Mouse (Mus musculus) heart, adult 2 months (tissue): ENCODE measurements at regions not wholly inside any gene's neighbourhood (a gene's known extent, or its start where the extent isn't known, plus 50 kb on each side); places are given as distances from the start of the nearest gene placed in this dataset.
A peak's percentile ranks its signal among the peaks of the same experiment; 100 is the strongest.
"Not testable (repeated sequence)": the region's sequence is repeated elsewhere in the genome, so short reads cannot be mapped to it uniquely, and the experiment has no call there.

Source experiments
- DNase-seq, 2 experiments: peaks; one replicate each; pipeline ENCODE4 v3.0.0; 2021
- H3K27ac ChIP-seq: fragments of 200-600 bp; 2 replicates; pipeline ENCODE4 v1.8.1; 2022
- H3K27me3 ChIP-seq: fragments of 200-500 bp; 2 replicates; pipeline ENCODE4 v1.6.1; 2012; ENCODE audit warnings: mild to moderate bottlenecking, low read length, inconsistent platforms, mixed read lengths; ENCODE audit not compliant: control insufficient read depth, insufficient read depth
- H3K36me3 ChIP-seq: fragments of 200-500 bp; 2 replicates; pipeline ENCODE4 v1.6.1; 2012; ENCODE audit warnings: low read length, inconsistent platforms; ENCODE audit not compliant: control insufficient read depth, insufficient read depth
- H3K4me1 ChIP-seq: fragments of 200-500 bp; 2 replicates; pipeline ENCODE4 v1.6.1; 2011; ENCODE audit warnings: low read length; ENCODE audit not compliant: control insufficient read depth, insufficient read depth
- H3K4me3 ChIP-seq: fragments of 200-600 bp; 2 replicates; pipeline ENCODE4 v1.8.1; 2022
- H3K79me2 ChIP-seq: fragments of 200-500 bp; replicated peaks from 2 replicates; pipeline ENCODE4 v1.6.1; 2012; ENCODE audit warnings: mild to moderate bottlenecking, inconsistent platforms, low read length, moderate library complexity, mixed read lengths; ENCODE audit not compliant: control insufficient read depth, insufficient read depth
- H3K9ac ChIP-seq: fragments of 200-500 bp; 2 replicates; pipeline ENCODE4 v1.6.1; 2012; ENCODE audit warnings: low read depth, mild to moderate bottlenecking, control low read depth, inconsistent platforms, low read length, mixed read lengths
- CTCF ChIP-seq: fragments of 200-600 bp; IDR thresholded peaks from 2 replicates; pipeline ENCODE4 v1.8.1; 2022; ENCODE audit warnings: antibody characterized with exemption, mild to moderate bottlenecking, moderate library complexity
- EP300 ChIP-seq: fragments of 200-500 bp; IDR thresholded peaks from 2 replicates; pipeline ENCODE4 v1.6.1; 2011; ENCODE audit warnings: low read depth, low read length, control low read depth; ENCODE audit not compliant: insufficient read depth
- POLR2A ChIP-seq: fragments of 200-500 bp; IDR thresholded peaks from 2 replicates; pipeline ENCODE4 v1.6.1; 2011; ENCODE audit warnings: mild to moderate bottlenecking, low read depth, low read length, control low read depth; ENCODE audit not compliant: insufficient read depth
- WGBS: fragments of 180-500 bp; shearing (Covaris S2); methylation state at CpG from one replicate; pipeline ENCODE4 v1.1.7; 2018; 5-methylcytosine and 5-hydroxymethylcytosine counted together
- intact Hi-C: fragments of 180-260 bp; cut with DNase I; formaldehyde crosslinking; loops from one replicate; pipeline ENCODE4 v1.15.1; 2025

DNA sequence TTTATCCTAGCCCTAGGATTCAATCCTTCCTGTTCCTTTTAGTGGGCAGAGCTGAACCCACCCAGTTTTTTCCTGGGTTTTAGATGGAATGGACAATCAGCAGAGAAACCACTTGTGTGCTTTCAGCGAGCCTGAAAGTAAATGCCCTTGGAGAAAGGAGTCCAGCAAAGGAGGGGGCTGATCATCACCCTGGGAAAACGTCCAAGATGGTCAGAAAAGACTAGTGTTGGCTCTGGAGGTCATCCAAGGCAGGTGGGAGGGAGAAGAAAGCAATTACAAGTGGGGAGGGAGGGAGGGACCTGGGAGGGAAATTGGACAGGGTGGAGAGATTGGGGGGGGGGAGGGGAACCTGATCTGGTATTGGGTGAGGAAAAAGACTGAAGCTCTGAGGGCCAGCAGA is 55.6 kb upstream of the Zfp366 start:
- H3K27ac ChIP-seq = peak overlapping the region; percentile 68
- H3K79me2 ChIP-seq = no peaks in the 10 kb centered on the region
- H3K4me3 ChIP-seq = no peak overlapping the region
- H3K9ac ChIP-seq = no peak overlapping the region
- peaks cover 16% of the 10 kb centered on the region for H3K4me1 ChIP-seq
- DNase-seq = no peak
- TF ChIP-seq CTCF = no peak
- TF ChIP-seq EP300 = no peak
- TF ChIP-seq POLR2A = no peak
- 9% methylated on average over 2 of the region's 2 CpGs for WGBS
- H3K27me3 ChIP-seq = no peaks in the 10 kb centered on the region
- intact Hi-C loops = loop anchor here (5.0 kb wide), 3 partner anchors 72 to 123 kb away; no protein-coding TSS in a partner anchor
- no peaks in the 10 kb centered on the region for H3K36me3 ChIP-seq

DNA sequence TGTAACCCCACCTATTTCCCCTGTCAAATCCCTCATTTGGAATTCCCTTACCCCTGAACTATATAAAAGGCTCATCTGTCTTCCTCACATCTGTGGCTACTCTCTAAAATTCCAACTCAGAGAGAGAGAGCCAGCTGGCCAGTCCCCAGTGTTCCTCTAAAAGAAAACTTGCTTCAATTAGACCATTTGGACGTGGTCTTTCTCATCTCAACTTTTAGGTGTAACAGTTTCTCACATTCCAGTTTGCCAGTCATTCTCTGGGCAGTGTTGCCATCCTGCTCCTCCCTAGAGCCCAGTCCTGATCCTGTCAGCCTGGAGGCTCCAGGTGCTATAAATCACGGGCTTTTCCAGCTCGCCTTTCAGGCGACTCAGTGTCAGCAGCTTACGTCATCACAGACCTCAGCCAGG is 56.3 kb upstream of the Zfp366 start:
- Histone ChIP-seq H3K27me3 (no peaks in the 10 kb centered on the region), H3K9ac (no peak overlapping the region), H3K27ac (peak overlapping the region; percentile 68), H3K79me2 (no peaks in the 10 kb centered on the region), H3K4me3 (no peak overlapping the region), H3K4me1 (peaks cover 16% of the 10 kb centered on the region), H3K36me3 (no peaks in the 10 kb centered on the region)
- 47% methylated on average over 5 of the region's 5 CpGs for WGBS
- intact Hi-C loops = loop anchor here (5.0 kb wide), 3 partner anchors 71 to 124 kb away; no protein-coding TSS in a partner anchor
- no peak for TF ChIP-seq EP300
- no peak for TF ChIP-seq POLR2A
- TF ChIP-seq CTCF = no peak
- peak; percentile 43 to 55 for DNase-seq

DNA sequence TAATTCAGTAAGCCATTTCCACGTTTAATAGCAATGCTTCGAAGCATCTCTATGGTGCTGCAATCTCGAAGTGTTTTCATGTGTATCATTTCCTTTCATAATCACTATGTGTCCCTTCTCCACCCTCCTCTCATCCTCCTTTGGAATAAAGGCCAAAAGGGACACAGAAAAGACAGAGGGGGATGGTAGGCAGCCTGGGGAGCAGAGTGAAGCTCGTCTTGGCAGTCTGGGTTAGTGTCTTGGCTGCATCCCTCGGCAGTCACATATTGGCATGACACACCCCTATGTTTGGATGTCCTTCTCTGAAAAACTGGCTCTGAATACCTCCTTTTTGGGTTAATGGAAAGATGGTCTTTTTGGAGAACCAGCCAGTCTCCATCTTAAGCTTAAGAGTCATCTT is 56.9 kb upstream of the Zfp366 start:
- no peaks in the 10 kb centered on the region for H3K79me2 ChIP-seq
- intact Hi-C loops = loop anchor here (2.0 to 5.0 kb wide), 4 partner anchors 70 to 189 kb away; no protein-coding TSS in a partner anchor
- no peaks in the 10 kb centered on the region for H3K36me3 ChIP-seq
- DNase-seq = peak in 1 of 2 experiments; percentile 27
- no peak overlapping the region for H3K4me3 ChIP-seq
- H3K9ac ChIP-seq = no peak overlapping the region
- peaks cover 16% of the 10 kb centered on the region for H3K4me1 ChIP-seq
- peak overlapping the region; percentile 68 for H3K27ac ChIP-seq
- no peaks in the 10 kb centered on the region for H3K27me3 ChIP-seq
- no peak for TF ChIP-seq CTCF
- no peak for TF ChIP-seq POLR2A
- TF ChIP-seq EP300 = no peak
- WGBS = 44% methylated on average over 5 of the region's 5 CpGs

DNA sequence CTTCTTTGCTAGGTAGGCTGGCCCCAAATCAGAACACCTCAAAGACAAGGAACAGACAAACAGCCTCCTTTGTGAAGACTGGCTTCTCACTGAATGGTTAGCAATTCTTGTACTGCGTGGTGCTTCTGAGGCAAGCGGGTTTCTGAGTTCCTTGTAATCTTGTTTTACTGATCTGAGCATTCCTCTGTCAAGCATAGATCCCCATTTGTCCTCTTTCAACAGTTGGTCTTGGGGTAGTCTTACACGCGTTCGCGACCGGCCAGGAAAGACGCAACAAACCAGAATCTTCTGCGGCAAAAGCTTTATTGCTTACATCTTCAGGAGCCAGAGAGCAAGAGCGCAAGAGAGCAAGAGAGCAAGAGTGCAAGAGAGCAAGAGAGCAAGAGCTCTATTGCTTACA is 57.7 kb upstream of the Zfp366 start:
- H3K9ac ChIP-seq, H3K4me3 ChIP-seq, H3K36me3 ChIP-seq, DNase-seq, H3K79me2 ChIP-seq, H3K27me3 ChIP-seq: not testable (repeated sequence)
- intact Hi-C loops = loop anchor here (2.0 to 5.0 kb wide), 4 partner anchors 70 to 190 kb away; no protein-coding TSS in a partner anchor
- Histone ChIP-seq H3K27ac (peak overlapping the region; percentile 79), H3K4me1 (peaks cover 16% of the 10 kb centered on the region)
- WGBS = 94% methylated on average over 10 of the region's 10 CpGs

- no peaks in the 10 kb centered on the region for H3K27me3 ChIP-seq
- intact Hi-C loops = loop anchor here (2.0 to 5.0 kb wide), 4 partner anchors 69 to 190 kb away; no protein-coding TSS in a partner anchor
- TF ChIP-seq CTCF = peak; percentile 54
- peak; percentile 74; the same call in 1 of the 2 replicates for TF ChIP-seq EP300
- TF ChIP-seq POLR2A = peak; percentile 36; the same call in 1 of the 2 replicates
- no peak overlapping the region for H3K4me3 ChIP-seq
- H3K9ac ChIP-seq = no peak overlapping the region
- no peaks in the 10 kb centered on the region for H3K79me2 ChIP-seq
- DNase-seq = peak in 1 of 2 experiments; percentile 52
- peaks cover 16% of the 10 kb centered on the region for H3K4me1 ChIP-seq
- H3K36me3 ChIP-seq = no peaks in the 10 kb centered on the region
- WGBS = 53% methylated on average over 8 of the region's 8 CpGs
- peak overlapping the region; percentile 79 for H3K27ac ChIP-seq
These were observed 58.1 kb upstream of the Zfp366 start for GRCm38 (mm10) chr13:99126538-99126937.

GRCm38 (mm10) chr13:99125946-99126345 is 58.7 kb upstream of the Zfp366 start:
- Histone ChIP-seq H3K4me3 (no peak overlapping the region), H3K4me1 (peaks cover 16% of the 10 kb centered on the region), H3K36me3 (no peaks in the 10 kb centered on the region), H3K27ac (peak overlapping the region; percentile 79), H3K79me2 (no peaks in the 10 kb centered on the region), H3K27me3 (no peaks in the 10 kb centered on the region), H3K9ac (no peak overlapping the region)
- intact Hi-C loops = loop anchor here (1.0 to 5.0 kb wide), 6 partner anchors 43 to 258 kb away; no protein-coding TSS in a partner anchor
- 69% methylated on average over 1 of the region's 1 CpGs for WGBS
- TF ChIP-seq POLR2A (no peak), CTCF (peak; percentile 56)
- no peak for DNase-seq
